Mouse (Mus musculus) megakaryocyte-erythroid progenitor cell, adult 5-6 weeks (primary cell): ENCODE results near the gene Gapdh. TPM values are rescaled to one million over a fixed set of nuclear protein-coding genes. Genes with fewer than 3 reads are reported as not detected.

Source experiments
- ATAC-seq: replicated peaks from 2 replicates; pipeline ENCODE4 v1.8.0; 2016; ENCODE audit warnings: mild to moderate bottlenecking, inconsistent platforms; ENCODE audit not compliant: severe bottlenecking, poor library complexity, low FRiP score, low TSS enrichment
- total RNA-seq, 2 experiments: library from RNA; stranded (forward) in 1 of 2; stranded (reverse) in 1 of 2; fragments of 200-1000, 215-1000 nt in 1 of 2; fragments of >200 nt in 1 of 2; fragmentation: Nextera tagmentation in 1 of 2; gene quantifications; 2 replicates each; pipeline ENCODE4 v1.2.3; 2014 to 2017

Gapdh gene
- total RNA-seq (2014; fragmentation: Nextera tagmentation) (900 and 1,346 TPM in 2 replicates), total RNA-seq (2017) (535 and 806 TPM in 2 replicates)

GRCm38 (mm10) chr6:125166051-125166751 is at the start of gene Gapdh:
Gapdh (minus strand) TSS chr6:125166467.
- ATAC-seq = peak; percentile 31

- peak; percentile 96 for ATAC-seq
Measured at GRCm38 (mm10) chr6:125215148-125215954, 49.1 kb upstream of the Gapdh start, which contains the start of gene Vamp1. Vamp1 (plus strand) TSS chr6:125215551.

GRCm38 (mm10) chr6:125213715-125214114 is 47.4 kb upstream of the Gapdh start:
- no peak for ATAC-seq

GRCm38 (mm10) chr6:125213129-125213528 is 46.9 kb upstream of the Gapdh start:
- ATAC-seq = no peak

- ATAC-seq = no peak
Measured at GRCm38 (mm10) chr6:125212621-125213020, 46.4 kb upstream of the Gapdh start.

- ATAC-seq = no peak
Measured at GRCm38 (mm10) chr6:125210436-125210835, 44.2 kb upstream of the Gapdh start.

GRCm38 (mm10) chr6:125197166-125197565 is 30.9 kb upstream of the Gapdh start:
- no peak for ATAC-seq

GRCm38 (mm10) chr6:125196301-125196700 is 30.0 kb upstream of the Gapdh start:
- ATAC-seq = no peak

- ATAC-seq = no peak
Measured at GRCm38 (mm10) chr6:125195541-125196075, 29.3 kb upstream of the Gapdh start.

GRCm38 (mm10) chr6:125193390-125193789 is 27.1 kb upstream of the Gapdh start:
- ATAC-seq = no peak

- ATAC-seq = no peak
Measured at GRCm38 (mm10) chr6:125192841-125193240, 26.6 kb upstream of the Gapdh start.

GRCm38 (mm10) chr6:125192016-125192714 is 25.9 kb upstream of the Gapdh start:
- peak; percentile 86 for ATAC-seq

- peak; percentile 91 for ATAC-seq
Measured at GRCm38 (mm10) chr6:125191332-125192015, 25.2 kb upstream of the Gapdh start, which contains the start of the genes Ncapd2 and Mrpl51. Ncapd2 (minus strand) TSS chr6:125191701. Mrpl51 (plus strand) TSS chr6:125191801.

GRCm38 (mm10) chr6:125190816-125191215 is 24.5 kb upstream of the Gapdh start:
- no peak for ATAC-seq

GRCm38 (mm10) chr6:125186203-125186602 is 19.9 kb upstream of the Gapdh start:
- no peak for ATAC-seq

GRCm38 (mm10) chr6:125182133-125182532 is 15.9 kb upstream of the Gapdh start:
- ATAC-seq = no peak

- ATAC-seq = no peak
Measured at GRCm38 (mm10) chr6:125179601-125180000, 13.3 kb upstream of the Gapdh start.

- no peak for ATAC-seq
Measured at GRCm38 (mm10) chr6:125175469-125175868, 9.2 kb upstream of the Gapdh start.

GRCm38 (mm10) chr6:125173256-125173655 is 7.0 kb upstream of the Gapdh start:
- ATAC-seq = no peak
